Mouse (Mus musculus): ENCODE results near the gene Pla2g3.

- TF ChIP-seq POLR2A (IDR thresholded peaks at IDR 0.05; ENCODE audit: insufficient read length, low read depth) (no peak), TCF12 (IDR thresholded peaks at IDR 0.05; ENCODE audit: insufficient read depth, poor library complexity, severe bottlenecking) (no peak), USF1 (IDR thresholded peaks at IDR 0.05; ENCODE audit: low read depth) (no peak), POLR2AphosphoS2 (IDR thresholded peaks at IDR 0.05; ENCODE audit: insufficient read length, low read depth) (no peak), MAX (IDR thresholded peaks at IDR 0.05; ENCODE audit: low read depth) (no peak), MYOG (IDR thresholded peaks at IDR 0.05; ENCODE audit: control insufficient read depth in 1 of 3, insufficient read depth in 1 of 3, insufficient read length in 2 of 3, low read depth in 2 of 3) (no peak), TCF3 (IDR thresholded peaks at IDR 0.05; ENCODE audit: insufficient read length, low read depth) (no peak)
These were observed 29.0 kb upstream of the Pla2g3 start for GRCm38 (mm10) chr11:3459105-3459468.

Data from myocyte (in vitro differentiated cells).